Mouse (Mus musculus): Measurements from ENCODE around the gene Ciao2a.

DNA sequence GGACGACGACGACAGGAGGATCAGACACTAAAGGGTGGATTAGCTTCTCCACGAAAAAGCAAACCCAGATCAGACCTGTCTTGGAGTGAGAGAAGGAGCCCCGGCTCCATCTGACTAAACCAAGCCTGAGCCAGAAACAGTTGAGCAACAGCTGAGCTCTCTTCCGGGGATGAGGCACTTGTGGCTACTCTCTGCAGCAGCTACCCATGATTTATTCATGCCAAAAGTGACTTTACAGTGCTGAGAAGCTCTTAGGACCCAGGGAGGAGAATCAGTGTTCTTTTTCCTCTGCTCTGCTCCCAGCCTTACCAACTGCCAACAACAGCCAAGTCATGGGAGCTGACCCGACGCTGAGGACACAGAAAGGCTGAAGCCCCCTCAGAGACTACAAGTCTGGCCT lies 9.5 kb upstream of the Ciao2a start:
- TF ChIP-seq POLR2A (IDR thresholded peaks at IDR 0.05; ENCODE audit: low read depth, low read length) (no peak), CTCF (IDR thresholded peaks at IDR 0.05; ENCODE audit: extremely low read depth, insufficient read depth, insufficient read length, insufficient replicate concordance) (no peak)
